Mouse (Mus musculus): ENCODE results near the gene Ninj2.

DNA sequence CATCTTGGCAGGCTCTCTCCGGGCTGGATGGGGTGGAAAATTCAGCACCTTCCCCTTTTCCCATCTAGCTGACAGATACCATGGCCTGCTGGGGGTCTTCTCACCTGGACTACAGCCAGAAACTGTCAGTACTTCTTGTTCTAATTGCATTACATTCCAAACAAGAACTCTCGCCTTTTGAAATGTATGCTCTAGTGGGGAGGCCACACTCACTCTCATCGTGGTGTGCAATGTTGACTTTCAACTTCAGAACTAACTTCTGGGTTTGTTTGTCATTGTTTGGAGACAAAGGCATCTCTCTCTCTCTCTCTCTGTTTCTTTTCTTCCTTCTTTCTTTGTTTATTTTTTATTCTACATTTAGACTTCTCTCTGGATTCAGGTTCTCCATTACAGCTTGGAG, 93.4 kb downstream of the Ninj2 start:
- TF ChIP-seq CTCF (IDR thresholded peaks at IDR 0.05; ENCODE audit: insufficient read depth, low read length) (no peak), POLR2A (IDR thresholded peaks at IDR 0.05; ENCODE audit: borderline replicate concordance, extremely low read depth, low read depth, low read length) (no peak)

Measured in lung, adult 2 months (tissue).